Mouse (Mus musculus): ENCODE data around the gene Natd1. TPM values are rescaled to one million over a fixed set of nuclear protein-coding genes. Genes with fewer than 3 reads are reported as not detected.
A peak's percentile ranks its signal among the peaks of the same experiment; 100 is the strongest.

Gene Natd1
- polyA plus RNA-seq, 1 experiment from 2014 or later = 14.2 TPM

DNA sequence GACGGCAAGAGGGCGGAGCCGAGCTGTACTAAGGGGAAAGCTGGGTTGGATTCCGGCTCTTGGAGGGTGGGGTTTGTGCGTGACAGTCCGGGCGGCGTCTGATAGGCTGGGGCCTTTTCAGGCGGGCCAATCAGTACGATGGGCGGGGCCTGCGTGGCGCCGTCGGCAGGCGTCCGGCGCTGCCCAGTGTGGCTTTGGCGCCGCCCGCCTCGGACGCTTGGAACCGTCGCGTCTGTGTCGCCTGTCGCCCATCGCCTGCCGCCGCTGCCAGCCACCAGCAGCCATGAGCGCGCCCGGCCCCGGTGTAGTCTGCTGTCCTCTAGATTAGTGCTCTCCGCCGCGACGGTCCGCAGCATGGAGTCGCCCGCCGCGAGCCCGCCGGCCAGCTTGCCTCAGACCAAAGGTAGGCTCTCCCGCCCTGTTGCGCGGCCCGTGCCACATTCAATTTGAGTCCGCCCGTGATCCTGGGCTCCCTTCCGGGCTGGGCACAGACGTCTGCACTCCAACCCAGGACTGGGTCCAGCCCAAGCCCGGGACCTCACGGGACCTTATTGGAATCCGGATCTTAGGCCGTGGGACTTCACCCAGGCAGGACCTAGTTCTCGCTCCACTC, 17.4 kb upstream of the Natd1 start, which contains the start of gene Map2k3:
TSS of gene Map2k3 (plus strand) at position 165 of the 613 bp plus-strand sequence.
- H3K36me3 ChIP-seq = peaks cover 15% of the 10 kb centered on the region; the same call in 1 of the 2 replicates
- ATAC-seq (ENCODE audit: insufficient number of reproducible peaks, insufficient read depth, low FRiP score, low TSS enrichment, low read depth) = peak; percentile 91
- peaks cover 35% of the 10 kb centered on the region for H3K4me1 ChIP-seq (replicated peaks)
- peaks cover 8% of the 10 kb centered on the region for H3K27me3 ChIP-seq
- H3K27ac ChIP-seq = peak within 1 kb of the TSS; percentile 41
- WGBS = 1% methylated on average over 59 of the region's 59 CpGs
- H3K4me2 ChIP-seq = peak within 1 kb of the TSS; percentile 77
- H3K9me3 ChIP-seq = no peaks in the 10 kb centered on the region
- H3K4me3 ChIP-seq (replicated peaks) = peak within 1 kb of the TSS; percentile 68
- H3K9ac ChIP-seq (replicated peaks) = peak within 1 kb of the TSS; percentile 82

DNA sequence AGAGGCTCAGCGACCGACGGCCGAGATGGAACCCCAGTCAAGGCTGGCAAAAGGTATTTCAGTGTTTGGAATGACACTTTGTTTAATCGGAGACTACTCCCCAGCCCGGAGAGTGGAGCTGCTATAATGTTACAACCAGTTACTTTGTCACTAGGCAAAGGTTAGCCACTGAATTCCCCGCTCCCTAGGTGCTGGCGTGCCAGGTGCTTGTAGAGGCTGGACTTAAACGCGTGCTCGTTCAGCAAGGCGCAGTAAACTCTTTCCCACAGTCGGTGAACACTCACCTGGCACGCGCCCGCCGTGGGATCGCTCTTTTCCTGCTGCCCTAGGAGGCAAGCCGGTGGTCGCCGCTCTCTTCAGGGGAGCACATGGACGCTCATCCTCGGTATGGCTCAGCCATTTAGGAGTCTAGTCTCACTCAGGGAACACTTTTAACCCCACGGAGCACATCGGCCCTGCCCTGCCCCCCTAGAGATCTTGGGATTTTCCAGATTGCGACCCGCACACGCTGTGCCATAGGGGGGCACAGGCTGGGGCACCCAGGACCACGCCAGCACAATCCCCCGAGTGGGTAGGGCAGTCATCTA, 16.8 kb upstream of the Natd1 start:
- peaks cover 8% of the 10 kb centered on the region for H3K27me3 ChIP-seq
- WGBS = 3% methylated on average over 30 of the region's 30 CpGs
- H3K27ac ChIP-seq = no peak overlapping the region
- H3K4me1 ChIP-seq (replicated peaks) = peaks cover 36% of the 10 kb centered on the region
- H3K9ac ChIP-seq (replicated peaks) = peak overlapping the region; percentile 46
- no peaks in the 10 kb centered on the region for H3K9me3 ChIP-seq
- H3K4me2 ChIP-seq = peak overlapping the region; percentile 77
- peak overlapping the region; percentile 68 for H3K4me3 ChIP-seq (replicated peaks)
- ATAC-seq (ENCODE audit: insufficient number of reproducible peaks, insufficient read depth, low FRiP score, low TSS enrichment, low read depth) = no peak
- peaks cover 15% of the 10 kb centered on the region; the same call in 1 of the 2 replicates for H3K36me3 ChIP-seq

DNA sequence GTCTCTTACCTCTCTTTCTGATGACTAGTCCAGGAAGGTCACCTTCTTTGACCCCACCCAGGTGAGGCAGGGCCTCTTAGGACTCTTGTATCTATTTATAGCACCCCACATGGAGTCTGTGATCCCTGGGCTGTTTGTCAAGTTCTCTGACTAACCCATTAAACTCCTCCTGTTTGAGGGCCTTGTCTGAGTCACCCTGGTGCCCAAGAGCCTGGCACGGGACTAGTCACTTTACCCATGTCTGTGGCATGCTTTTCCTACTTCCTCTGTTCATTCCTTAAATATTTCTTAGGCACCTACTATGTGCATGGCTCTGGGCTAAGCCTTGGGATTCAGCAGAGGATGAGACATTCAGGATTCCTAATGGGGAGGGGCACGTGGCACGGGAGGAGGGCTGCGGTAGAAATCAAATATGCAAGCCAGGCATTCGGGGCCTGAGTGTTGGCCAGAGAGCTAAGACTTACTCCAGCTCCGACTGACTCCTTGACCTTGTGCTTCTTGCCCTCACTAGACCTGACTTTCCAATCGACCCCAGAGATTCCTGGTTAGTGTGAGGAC, 16.3 kb upstream of the Natd1 start:
- 32% methylated on average over 7 of the region's 7 CpGs for WGBS
- H3K27ac ChIP-seq = no peak overlapping the region

DNA sequence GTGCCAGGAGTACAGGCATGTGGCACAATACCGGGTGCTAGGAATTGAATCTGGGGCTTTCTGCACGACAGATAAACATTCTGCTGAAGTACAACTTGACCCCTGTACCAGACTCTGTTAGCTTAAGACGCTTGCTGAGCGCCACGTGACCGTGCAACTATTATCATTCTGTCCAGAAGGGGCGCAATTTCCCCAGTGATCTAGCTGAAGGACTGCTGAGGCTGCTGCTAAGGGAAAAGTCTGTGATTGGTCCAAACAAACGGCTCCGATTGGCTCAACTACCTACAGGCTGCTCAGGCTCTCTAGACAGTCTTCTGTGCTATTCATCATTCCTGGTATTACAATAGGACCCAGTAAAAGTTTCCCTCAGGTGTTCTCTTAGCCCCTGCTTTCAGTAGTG, 12.7 kb upstream of the Natd1 start:
- Histone ChIP-seq H3K4me1 (replicated peaks) (peaks cover 17% of the 10 kb centered on the region), H3K4me3 (replicated peaks) (no peak overlapping the region), H3K27me3 (peaks cover 8% of the 10 kb centered on the region), H3K36me3 (no peaks in the 10 kb centered on the region), H3K9me3 (no peaks in the 10 kb centered on the region), H3K27ac (no peak overlapping the region), H3K4me2 (peak overlapping the region; percentile 44), H3K9ac (replicated peaks) (no peak overlapping the region)
- under 1% methylated on average over 9 of the region's 9 CpGs for WGBS
- peak; percentile 79 for ATAC-seq (ENCODE audit: insufficient number of reproducible peaks, insufficient read depth, low FRiP score, low TSS enrichment, low read depth)

More for the DNA sequence above, 16.3 kb upstream of the Natd1 start:
- H3K4me2 ChIP-seq = peak overlapping the region; percentile 77
- peaks cover 8% of the 10 kb centered on the region for H3K27me3 ChIP-seq
- H3K9ac ChIP-seq (replicated peaks) = peak overlapping the region; percentile 46; the same call in 1 of the 2 replicates
- no peaks in the 10 kb centered on the region for H3K9me3 ChIP-seq
- no peak for ATAC-seq (ENCODE audit: insufficient number of reproducible peaks, insufficient read depth, low FRiP score, low TSS enrichment, low read depth)
- H3K36me3 ChIP-seq = peaks cover 11% of the 10 kb centered on the region; the same call in 1 of the 2 replicates
- peak overlapping the region; percentile 68 for H3K4me3 ChIP-seq (replicated peaks)
- peaks cover 36% of the 10 kb centered on the region for H3K4me1 ChIP-seq (replicated peaks)

DNA sequence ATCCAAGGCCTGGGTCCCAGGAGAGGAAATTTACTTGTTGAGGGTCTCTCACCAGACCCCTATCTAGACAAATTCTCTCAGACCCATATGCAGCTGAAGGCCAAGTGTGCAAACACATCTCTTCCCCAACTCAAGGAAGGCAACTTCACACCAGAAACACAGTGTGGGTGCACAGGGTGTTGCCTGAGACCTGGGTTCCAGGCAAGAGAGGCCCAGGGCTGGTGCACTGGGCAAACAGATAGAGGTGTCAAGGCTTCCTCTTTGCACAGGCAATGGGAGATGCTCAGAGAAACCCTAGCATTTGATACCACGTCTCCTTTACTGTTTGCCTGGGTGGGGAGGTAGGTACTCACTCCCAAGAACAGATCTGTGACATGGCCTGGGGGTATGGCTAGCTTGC, 10.4 kb upstream of the Natd1 start:
- Histone ChIP-seq H3K4me2 (no peak overlapping the region), H3K4me1 (replicated peaks) (peaks cover 10% of the 10 kb centered on the region), H3K27ac (no peak overlapping the region), H3K36me3 (peaks cover 5% of the 10 kb centered on the region; the same call in 1 of the 2 replicates), H3K9me3 (no peaks in the 10 kb centered on the region), H3K9ac (replicated peaks) (no peak overlapping the region), H3K4me3 (replicated peaks) (no peak overlapping the region), H3K27me3 (peaks cover 3% of the 10 kb centered on the region)
- no peak for ATAC-seq (ENCODE audit: insufficient number of reproducible peaks, insufficient read depth, low FRiP score, low TSS enrichment, low read depth)
- WGBS = 91% methylated on average over 1 of the region's 1 CpGs

DNA sequence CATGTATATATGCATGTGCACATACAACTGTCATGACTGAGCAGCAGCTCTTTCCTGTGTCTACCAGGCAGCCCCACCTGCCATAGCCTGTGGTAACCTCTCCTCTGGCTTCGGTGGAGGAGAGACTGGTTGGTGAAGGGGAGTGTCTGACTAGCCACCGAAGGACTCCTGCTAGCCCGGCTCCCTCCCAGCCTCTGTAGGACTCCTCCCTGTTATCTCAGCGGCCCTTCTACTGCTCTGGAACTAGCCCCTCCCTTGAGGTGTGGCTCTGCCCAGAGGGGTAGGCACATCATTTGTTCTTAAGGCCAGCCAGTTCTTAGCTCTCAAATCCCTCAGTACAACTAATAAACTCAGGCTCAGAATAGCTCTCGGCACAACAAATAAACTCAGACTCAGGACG, 9.9 kb upstream of the Natd1 start:
- WGBS = 30% methylated on average over 6 of the region's 6 CpGs
- peaks cover 5% of the 10 kb centered on the region; the same call in 1 of the 2 replicates for H3K36me3 ChIP-seq
- H3K4me3 ChIP-seq (replicated peaks) = no peak overlapping the region
- ATAC-seq (ENCODE audit: insufficient number of reproducible peaks, insufficient read depth, low FRiP score, low TSS enrichment, low read depth) = no peak
- H3K9ac ChIP-seq (replicated peaks) = no peak overlapping the region
- no peak overlapping the region for H3K27ac ChIP-seq
- H3K4me2 ChIP-seq = no peak overlapping the region
- no peaks in the 10 kb centered on the region for H3K9me3 ChIP-seq
- H3K4me1 ChIP-seq (replicated peaks) = peaks cover 10% of the 10 kb centered on the region
- no peaks in the 10 kb centered on the region for H3K27me3 ChIP-seq

DNA sequence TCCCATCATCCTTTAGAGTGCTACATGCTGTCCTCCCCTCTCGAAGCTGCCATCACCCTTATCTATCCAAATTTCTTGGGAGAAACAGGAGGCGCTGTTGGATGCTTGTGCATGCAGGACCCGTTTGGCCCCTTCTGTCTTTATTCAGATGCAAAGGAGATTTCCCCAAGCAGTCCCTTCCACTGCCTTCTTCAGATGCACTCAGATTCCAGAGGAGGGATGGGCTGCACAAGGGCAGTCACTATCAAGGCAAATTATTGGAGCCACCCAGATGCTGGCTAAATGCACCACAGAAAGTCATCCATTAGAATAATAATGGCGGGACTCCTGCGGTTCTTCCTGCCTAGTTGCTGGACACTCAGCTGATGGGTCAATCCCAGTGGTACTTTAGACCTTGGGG, 8.4 kb upstream of the Natd1 start:
- H3K9ac ChIP-seq (replicated peaks) = no peak overlapping the region
- 79% methylated on average over 5 of the region's 5 CpGs for WGBS
- H3K36me3 ChIP-seq = peaks cover 5% of the 10 kb centered on the region; the same call in 1 of the 2 replicates
- H3K9me3 ChIP-seq = no peaks in the 10 kb centered on the region
- peaks cover 10% of the 10 kb centered on the region for H3K4me1 ChIP-seq (replicated peaks)
- 0 out of 2 replicates have a peak, but pooled peaks cover 1% of the 10 kb centered on the region for H3K27me3 ChIP-seq
- H3K4me3 ChIP-seq (replicated peaks) = no peak overlapping the region
- no peak overlapping the region for H3K27ac ChIP-seq
- no peak overlapping the region for H3K4me2 ChIP-seq
- ATAC-seq (ENCODE audit: insufficient number of reproducible peaks, insufficient read depth, low FRiP score, low TSS enrichment, low read depth) = no peak

DNA sequence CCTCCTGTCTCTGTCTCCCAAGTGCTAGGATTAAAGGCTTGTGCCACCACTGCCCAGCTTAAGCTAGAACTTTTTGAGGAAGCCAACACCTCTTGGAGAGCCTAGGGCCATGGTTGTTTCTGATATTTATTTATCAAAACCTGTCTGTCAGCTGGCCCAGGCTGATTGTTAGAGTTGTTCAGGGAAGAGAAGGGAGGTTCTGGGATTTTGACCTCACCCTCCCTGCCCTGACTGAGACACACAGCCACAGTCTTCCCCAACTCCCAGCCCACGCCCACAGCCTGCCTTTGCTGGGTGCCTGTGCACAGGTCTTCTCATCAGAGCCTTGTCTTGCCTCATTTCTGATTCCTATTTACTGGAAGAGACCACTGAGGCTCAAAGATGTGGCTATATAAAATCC, 7.6 kb upstream of the Natd1 start:
- H3K27me3 ChIP-seq = 0 out of 2 replicates have a peak, but pooled peaks cover 4% of the 10 kb centered on the region
- H3K9ac ChIP-seq (replicated peaks) = no peak overlapping the region
- peaks cover 5% of the 10 kb centered on the region; the same call in 1 of the 2 replicates for H3K36me3 ChIP-seq
- H3K4me2 ChIP-seq = no peak overlapping the region
- H3K4me1 ChIP-seq (replicated peaks) = peaks cover 4% of the 10 kb centered on the region; the same call in 1 of the 2 replicates
- 87% methylated on average over 1 of the region's 1 CpGs for WGBS
- H3K27ac ChIP-seq = no peak overlapping the region
- ATAC-seq (ENCODE audit: insufficient number of reproducible peaks, insufficient read depth, low FRiP score, low TSS enrichment, low read depth) = no peak
- no peak overlapping the region for H3K4me3 ChIP-seq (replicated peaks)
- no peaks in the 10 kb centered on the region for H3K9me3 ChIP-seq

DNA sequence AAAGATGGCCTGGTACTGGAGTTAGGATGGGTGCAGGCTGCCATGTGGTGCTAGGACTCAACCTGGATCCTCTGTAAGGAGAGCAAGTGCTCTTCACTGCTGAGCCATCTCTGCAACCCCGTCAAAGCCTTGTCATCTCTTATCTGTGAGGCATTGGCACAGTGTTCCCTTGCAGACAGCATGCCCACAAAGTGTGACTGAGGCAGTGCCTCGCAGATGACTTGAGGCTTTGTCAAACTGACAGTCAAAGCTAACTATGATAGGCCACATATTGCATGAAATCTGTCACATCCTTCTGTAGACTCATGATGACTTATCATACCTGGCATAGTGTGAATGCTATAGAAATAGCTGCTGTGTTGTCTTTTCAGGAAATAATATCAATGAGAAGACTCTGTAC, 5.5 kb upstream of the Natd1 start:
- Histone ChIP-seq H3K4me2 (no peak overlapping the region), H3K9me3 (no peaks in the 10 kb centered on the region), H3K4me1 (replicated peaks) (peaks cover 4% of the 10 kb centered on the region; the same call in 1 of the 2 replicates), H3K4me3 (replicated peaks) (no peak overlapping the region), H3K27ac (no peak overlapping the region), H3K27me3 (0 out of 2 replicates have a peak, but pooled peaks cover 4% of the 10 kb centered on the region), H3K9ac (replicated peaks) (no peak overlapping the region), H3K36me3 (peaks cover 5% of the 10 kb centered on the region; the same call in 1 of the 2 replicates)
- ATAC-seq (ENCODE audit: insufficient number of reproducible peaks, insufficient read depth, low FRiP score, low TSS enrichment, low read depth) = no peak
- 82% methylated on average over 2 of the region's 2 CpGs for WGBS

DNA sequence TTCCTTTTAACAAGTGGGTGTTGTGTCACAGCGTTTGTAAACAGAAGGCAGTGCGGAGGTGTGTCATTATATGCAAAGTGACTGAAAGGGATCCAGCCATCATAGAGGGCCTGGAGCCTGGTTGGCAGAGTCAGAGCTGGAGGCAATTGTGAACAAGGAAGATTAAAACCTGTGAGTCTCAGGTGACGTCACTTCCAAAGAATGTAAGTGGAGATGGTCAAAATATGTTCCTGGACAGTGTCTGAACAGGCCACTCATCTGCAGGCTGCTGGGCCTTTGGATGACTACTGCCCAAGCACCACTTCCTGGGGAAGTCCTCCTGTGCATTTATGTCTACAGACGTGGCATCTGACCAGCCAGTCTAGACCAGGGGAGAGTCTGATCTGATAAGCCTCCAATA, 651 bp upstream of the Natd1 start:
- H3K4me3 ChIP-seq (replicated peaks) = no peak overlapping the region
- WGBS = 61% methylated on average over 4 of the region's 4 CpGs
- H3K4me1 ChIP-seq (replicated peaks) = peaks cover 32% of the 10 kb centered on the region
- 0 out of 2 replicates have a peak, but pooled peaks cover 4% of the 10 kb centered on the region for H3K27me3 ChIP-seq
- no peak overlapping the region for H3K4me2 ChIP-seq
- H3K36me3 ChIP-seq = no peaks in the 10 kb centered on the region
- no peaks in the 10 kb centered on the region for H3K9me3 ChIP-seq
- no peak overlapping the region for H3K27ac ChIP-seq
- ATAC-seq (ENCODE audit: insufficient number of reproducible peaks, insufficient read depth, low FRiP score, low TSS enrichment, low read depth) = no peak
- no peak overlapping the region for H3K9ac ChIP-seq (replicated peaks)

All from limb, embryonic 12.5 days (tissue).